Mouse (Mus musculus) MEL-GATA-1-ER (cell line): Measurements from ENCODE around the gene Osbpl8.
"Not testable (repeated sequence)": the region's sequence is repeated elsewhere in the genome, so short reads cannot be mapped to it uniquely, and the experiment has no call there.

Source experiments
- DNase-seq: peaks from one replicate; pipeline ENCODE4 v3.0.0-alpha.2; 2012; ENCODE audit warnings: low read depth; ENCODE audit errors: extremely low read depth

Osbpl8 gene

DNA sequence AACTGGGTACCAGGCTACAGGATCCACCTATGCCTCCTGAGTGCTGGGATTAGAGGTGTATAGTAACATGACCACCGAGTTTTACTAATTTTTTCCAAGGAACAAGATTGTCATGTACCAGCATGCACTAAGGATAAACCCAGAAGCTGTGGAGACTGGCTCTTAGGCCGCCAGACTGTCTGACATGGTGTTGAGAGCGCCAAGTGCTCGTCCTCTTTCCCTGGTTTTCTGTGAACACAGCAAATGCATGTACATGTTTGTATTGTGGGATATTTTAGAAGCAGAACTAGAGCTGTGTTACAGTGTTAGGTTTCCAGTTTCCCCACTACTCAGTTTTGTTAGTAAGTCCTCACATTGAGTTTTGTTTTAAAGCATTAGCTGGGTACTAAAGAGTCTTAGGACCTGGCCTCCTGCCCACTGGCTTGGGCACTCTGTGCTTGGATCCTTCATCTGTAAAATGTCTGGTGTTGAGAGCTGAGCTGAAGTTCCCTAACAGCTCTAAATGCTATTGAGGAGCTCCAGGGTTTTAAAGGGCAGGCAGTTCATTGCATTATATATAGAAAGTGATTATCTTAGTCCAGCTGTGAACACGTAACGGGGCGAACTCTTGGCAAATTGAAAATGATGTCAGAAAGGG is 19.2 kb downstream of the Osbpl8 start:
- no peak for DNase-seq

DNA sequence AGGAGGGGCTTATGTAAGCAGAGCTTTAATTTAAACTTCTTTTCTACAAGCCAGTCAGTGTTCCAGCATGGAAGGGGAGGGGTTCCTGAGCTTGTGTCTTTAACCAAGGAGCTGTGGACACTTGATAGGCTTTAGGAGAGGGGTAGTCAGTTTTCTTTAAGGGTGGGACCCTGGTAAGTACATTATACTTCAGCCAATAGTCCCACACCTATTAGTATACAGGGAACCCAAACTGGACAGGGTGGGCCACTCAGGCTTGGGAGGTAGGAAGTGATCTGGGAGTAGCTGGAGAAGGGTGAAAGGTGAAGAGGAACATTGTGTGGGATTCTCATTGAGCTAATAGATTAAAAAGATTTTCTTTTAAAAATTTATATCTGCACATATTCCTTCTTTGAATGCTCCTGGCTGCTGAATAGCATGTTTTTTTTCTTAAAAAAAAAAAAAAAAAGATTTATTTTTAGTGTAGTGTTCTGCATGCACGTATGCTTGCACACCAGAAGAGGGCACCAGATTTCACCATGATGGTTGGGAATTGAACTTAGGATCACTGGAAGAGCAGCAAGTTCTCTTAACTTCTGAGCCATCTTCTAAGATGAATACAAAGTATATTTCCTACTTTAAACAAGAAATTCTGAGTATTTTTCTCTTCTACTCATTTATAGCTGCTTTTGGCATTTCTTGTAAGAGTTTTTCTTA is 21.2 kb downstream of the Osbpl8 start:
- no peak for DNase-seq

- no peak for DNase-seq
These were observed 24.5 kb downstream of the Osbpl8 start for GRCm38 (mm10) chr10:111189022-111189555.

GRCm38 (mm10) chr10:111190110-111190795 is 25.7 kb downstream of the Osbpl8 start:
- DNase-seq, result no peak

DNA sequence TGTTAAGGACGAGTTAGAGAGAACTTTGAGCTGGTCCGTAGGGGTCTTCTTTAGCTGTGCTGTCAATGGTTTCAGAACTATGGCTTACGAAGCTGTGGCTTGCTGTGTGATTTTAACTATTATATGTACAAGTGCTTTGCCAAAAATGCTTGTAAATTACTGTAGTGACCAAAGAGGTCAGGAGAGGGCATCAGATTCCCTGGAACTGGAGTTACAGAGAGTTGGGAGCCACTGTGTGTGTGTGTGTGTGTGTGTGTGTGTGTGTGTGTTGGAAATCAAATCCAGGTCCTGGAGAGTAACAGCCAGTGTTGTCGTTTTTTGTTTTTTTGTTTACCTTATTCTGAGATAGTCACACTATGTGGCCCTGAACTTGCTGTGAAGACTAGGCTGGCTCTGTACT is 29.0 kb downstream of the Osbpl8 start:
- DNase-seq, result no peak

GRCm38 (mm10) chr10:111196191-111196590 is 31.6 kb downstream of the Osbpl8 start:
- no peak for DNase-seq

- not testable (repeated sequence) for DNase-seq
These were observed 34.2 kb downstream of the Osbpl8 start for GRCm38 (mm10) chr10:111198705-111199104.

- DNase-seq, result no peak
These were observed 36.6 kb downstream of the Osbpl8 start for GRCm38 (mm10) chr10:111201120-111201519.

DNA sequence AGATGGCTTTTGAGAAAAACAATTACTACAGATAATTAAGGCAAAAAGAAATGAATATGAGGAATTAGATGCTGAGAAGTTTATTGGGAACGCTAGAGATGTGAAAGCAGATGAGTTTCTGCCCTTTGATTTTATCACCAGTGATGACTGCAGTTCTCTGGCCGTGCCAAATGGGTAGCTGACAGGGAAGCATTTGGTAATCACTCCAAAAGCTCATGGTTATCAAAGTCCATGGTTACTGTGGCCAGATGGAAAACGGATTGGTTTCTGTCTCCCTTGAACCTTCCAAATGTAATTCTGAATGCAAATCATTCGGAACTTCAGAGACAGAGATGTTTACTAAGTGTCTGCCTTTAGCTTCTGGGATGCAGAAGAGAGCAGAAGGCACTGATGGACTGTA is 37.1 kb downstream of the Osbpl8 start:
- DNase-seq, result no peak

- DNase-seq, result no peak
These were observed 39.5 kb downstream of the Osbpl8 start for GRCm38 (mm10) chr10:111204089-111204488.

- DNase-seq, result no peak
These were observed 40.9 kb downstream of the Osbpl8 start for GRCm38 (mm10) chr10:111205421-111205820.

DNA sequence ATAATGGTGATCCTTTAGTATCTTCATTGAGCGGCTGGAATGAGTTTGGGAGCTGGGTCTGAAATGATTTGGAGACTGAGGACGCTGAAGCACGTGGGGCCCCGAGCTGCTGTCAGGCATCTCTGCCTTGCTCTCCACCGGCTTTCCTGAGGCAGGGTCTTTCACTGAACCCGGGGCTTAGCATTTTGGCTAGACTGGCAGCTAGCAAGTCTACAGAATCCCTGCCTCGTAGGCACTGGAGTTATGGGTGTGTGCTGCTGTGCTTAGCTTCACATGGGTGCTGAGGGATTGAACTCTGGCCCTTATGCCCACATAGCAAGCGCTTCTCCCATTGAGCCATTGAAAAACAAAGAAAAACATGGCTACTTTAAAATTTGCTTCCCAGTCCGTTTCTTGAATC is 42.8 kb downstream of the Osbpl8 start:
- DNase-seq, result no peak

DNA sequence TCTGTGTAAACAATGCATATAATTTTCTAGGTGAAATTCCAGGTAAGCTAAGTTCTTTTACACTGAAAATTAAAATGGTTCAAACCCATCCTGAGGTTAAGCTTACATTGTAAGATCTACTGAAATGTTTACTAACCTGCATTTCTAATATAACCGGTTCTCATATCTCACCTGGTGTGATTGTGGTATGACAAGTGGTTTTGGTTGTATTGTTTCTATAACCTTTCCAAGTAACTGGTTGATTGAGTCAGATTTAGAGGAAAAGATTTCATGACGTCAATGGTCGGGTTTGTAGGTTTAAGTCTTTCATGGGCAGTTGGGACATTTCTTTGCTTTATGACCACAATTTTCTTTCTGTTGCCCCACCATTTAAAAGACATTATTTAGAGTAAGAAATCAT is 49.5 kb downstream of the Osbpl8 start:
- DNase-seq, result no peak

- no peak for DNase-seq
These were observed 50.1 kb downstream of the Osbpl8 start for GRCm38 (mm10) chr10:111214696-111215095.

GRCm38 (mm10) chr10:111215572-111215971 is 51.0 kb downstream of the Osbpl8 start:
- DNase-seq, result no peak

DNA sequence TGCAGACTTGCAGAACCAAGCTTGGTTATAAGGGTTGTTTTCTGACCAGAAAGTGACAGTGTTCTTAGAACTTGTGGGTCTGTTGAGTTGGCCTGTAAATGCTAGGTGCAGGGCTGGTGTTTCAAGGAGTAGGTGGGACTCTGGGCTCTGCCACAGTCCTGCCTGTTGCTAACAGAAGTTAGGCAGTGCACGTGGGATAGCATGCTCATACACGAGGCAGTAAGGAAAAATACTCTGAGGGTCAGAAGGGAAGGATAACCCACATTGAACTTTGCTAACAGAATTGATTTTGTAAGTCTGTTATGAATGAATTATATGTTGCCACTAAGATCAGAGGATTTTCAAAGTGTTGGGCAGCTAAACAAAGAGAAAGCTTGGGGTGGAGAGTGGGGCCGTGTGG is 51.6 kb downstream of the Osbpl8 start:
- DNase-seq, result no peak

DNA sequence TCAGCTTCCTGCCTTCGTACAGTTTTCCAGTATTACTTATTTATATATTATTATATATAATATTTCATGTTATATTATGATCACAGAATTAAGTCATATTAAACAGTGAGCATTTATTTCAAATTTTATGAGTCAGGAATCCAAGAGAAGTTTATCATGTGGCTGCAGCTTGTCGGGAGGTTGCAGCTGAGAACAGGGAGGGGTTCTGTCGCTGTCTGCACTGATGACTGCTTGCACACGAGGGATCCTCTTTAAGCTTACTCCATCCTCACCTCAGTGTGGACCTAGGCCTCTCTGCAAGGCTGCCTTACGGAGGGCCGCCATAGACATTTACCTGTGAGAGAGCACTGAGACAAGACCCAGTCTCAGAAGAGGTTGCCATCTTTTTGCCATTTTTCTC is 58.0 kb downstream of the Osbpl8 start:
- no peak for DNase-seq

DNA sequence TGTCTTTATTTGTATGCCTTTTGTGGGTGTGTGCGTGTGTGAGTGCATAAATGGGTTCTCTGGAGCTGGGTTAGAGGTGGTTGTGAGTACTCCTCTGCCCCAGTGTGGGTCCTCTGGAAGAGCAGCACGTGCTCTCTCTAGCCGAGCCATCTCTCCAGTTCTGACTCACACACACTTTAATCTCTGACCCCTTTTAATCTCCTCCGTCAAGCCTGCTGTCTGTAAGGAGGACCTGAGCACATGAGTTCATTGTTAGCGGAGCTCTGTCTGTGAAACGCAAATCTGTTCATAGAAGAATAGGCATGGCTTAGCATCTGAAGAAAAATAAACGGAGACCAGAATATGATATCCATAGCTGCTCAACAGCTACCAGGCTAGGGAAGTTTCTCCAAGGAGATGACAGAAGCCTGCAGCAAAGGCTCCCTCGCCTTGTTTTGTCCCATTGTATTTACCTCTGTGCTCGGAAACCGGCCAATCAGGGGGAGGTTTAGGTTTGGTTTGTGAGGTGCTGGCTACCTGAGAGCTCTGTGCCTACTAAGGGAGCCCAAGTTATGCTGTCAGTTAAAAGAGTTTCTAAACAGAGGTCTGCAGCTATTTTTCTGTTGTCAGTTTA is 58.8 kb downstream of the Osbpl8 start:
- DNase-seq, result no peak

DNA sequence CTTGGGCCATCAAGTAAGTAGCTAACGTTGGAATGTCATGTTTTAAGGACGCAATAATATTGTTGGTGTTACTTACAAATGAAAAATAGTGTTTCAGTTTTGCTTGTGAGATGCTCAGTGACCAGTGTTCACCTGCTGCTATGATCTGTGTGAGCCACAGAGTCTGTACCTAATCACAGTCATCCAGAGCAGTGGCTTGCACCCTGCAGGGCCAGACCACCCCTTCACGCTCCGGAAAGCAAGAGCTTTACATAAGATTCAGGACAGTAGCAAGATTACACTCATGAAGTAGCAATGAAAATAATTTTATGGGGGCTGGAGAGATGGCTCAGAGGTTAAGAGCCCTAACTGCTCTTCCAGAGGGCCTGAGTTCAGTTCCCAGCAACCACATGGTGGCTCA is 60.1 kb downstream of the Osbpl8 start:
- no peak for DNase-seq

GRCm38 (mm10) chr10:111226508-111226907 is 62.0 kb downstream of the Osbpl8 start:
- peak; percentile 59 for DNase-seq

- not testable (repeated sequence) for DNase-seq
These were observed 67.7 kb downstream of the Osbpl8 start for GRCm38 (mm10) chr10:111232237-111232636.
